Mouse (Mus musculus) testis, adult 2 months (tissue): ENCODE data around the gene Atad1. TPM values are rescaled to one million over a fixed set of nuclear protein-coding genes. Genes with fewer than 3 reads are reported as not detected.

Source experiments
- H3K27ac ChIP-seq: fragments of 200-500 bp; 2 replicates; pipeline ENCODE4 v1.5.1; 2012; ENCODE audit warnings: low read depth, low read length; ENCODE audit not compliant: control insufficient read depth, insufficient read depth
- H3K27me3 ChIP-seq: fragments of 200-500 bp; 2 replicates; pipeline ENCODE4 v1.6.1; 2012; ENCODE audit warnings: mild to moderate bottlenecking, low read length, moderate library complexity; ENCODE audit not compliant: control insufficient read depth, insufficient read depth
- H3K36me3 ChIP-seq: fragments of 200-500 bp; 2 replicates; pipeline ENCODE4 v1.6.1; 2012; ENCODE audit warnings: mild to moderate bottlenecking, low read length; ENCODE audit not compliant: control insufficient read depth, insufficient read depth
- H3K4me1 ChIP-seq: fragments of 200-500 bp; 2 replicates; pipeline ENCODE4 v1.6.1; 2012; ENCODE audit warnings: low read length; ENCODE audit not compliant: control insufficient read depth, insufficient read depth
- H3K4me3 ChIP-seq: fragments of 200-500 bp; 2 replicates; pipeline ENCODE4 v1.5.1; 2012; ENCODE audit warnings: low read depth, mild to moderate bottlenecking, low read length, moderate library complexity, mixed read lengths; ENCODE audit not compliant: control insufficient read depth
- CTCF ChIP-seq: fragments of 200-500 bp; IDR thresholded peaks from 2 replicates; pipeline ENCODE4 v1.5.1; 2012; ENCODE audit warnings: low read depth, mild to moderate bottlenecking, inconsistent platforms, low read length, moderate library complexity; ENCODE audit not compliant: control insufficient read depth, insufficient read depth, insufficient replicate concordance
- POLR2A ChIP-seq: fragments of 200-500 bp; IDR thresholded peaks from 2 replicates; pipeline ENCODE4 v1.6.1; 2012; ENCODE audit warnings: low read depth, mild to moderate bottlenecking, inconsistent platforms, low read length, moderate library complexity; ENCODE audit not compliant: control insufficient read depth
- polyA plus RNA-seq: library from polyadenylated mRNA; depleted of rRNA; stranded (reverse); fragments of >200 nt; gene quantifications from 2 replicates; pipeline ENCODE4 v1.2.3, GENCODE M21; 2012

Gene Atad1
- polyA plus RNA-seq, 1 experiment, result 90.4 TPM

- no peak overlapping the region for H3K27ac ChIP-seq
- H3K36me3 ChIP-seq, result no peaks in the 10 kb centered on the region
- no peak for TF ChIP-seq POLR2A
- TF ChIP-seq CTCF, result no peak
- no peaks in the 10 kb centered on the region for H3K27me3 ChIP-seq
- H3K4me1 ChIP-seq, result peaks cover 1% of the 10 kb centered on the region; the same call in 1 of the 2 replicates
- H3K4me3 ChIP-seq, result no peak overlapping the region
Observed at GRCm38 (mm10) chr19:32659346-32659745, 80.2 kb downstream of the Atad1 start.

GRCm38 (mm10) chr19:32653630-32654362 lies 85.8 kb downstream of the Atad1 start:
- Histone ChIP-seq H3K27me3 (no peaks in the 10 kb centered on the region), H3K27ac (no peak overlapping the region; the same call in 1 of the 2 replicates), H3K4me3 (no peak overlapping the region), H3K36me3 (no peaks in the 10 kb centered on the region), H3K4me1 (peaks cover 2% of the 10 kb centered on the region; the same call in 1 of the 2 replicates)
- TF ChIP-seq CTCF, result no peak
- TF ChIP-seq POLR2A, result no peak

GRCm38 (mm10) chr19:32653122-32653521 lies 86.5 kb downstream of the Atad1 start:
- TF ChIP-seq CTCF (no peak), POLR2A (no peak)
- Histone ChIP-seq H3K27ac (peak overlapping the region; percentile 23; the same call in 1 of the 2 replicates), H3K36me3 (no peaks in the 10 kb centered on the region), H3K4me1 (peaks cover 2% of the 10 kb centered on the region; the same call in 1 of the 2 replicates), H3K27me3 (no peaks in the 10 kb centered on the region), H3K4me3 (no peak overlapping the region)

GRCm38 (mm10) chr19:32651046-32651445 lies 88.5 kb downstream of the Atad1 start:
- no peak for TF ChIP-seq POLR2A
- Histone ChIP-seq H3K27ac (no peak overlapping the region), H3K36me3 (no peaks in the 10 kb centered on the region), H3K27me3 (no peaks in the 10 kb centered on the region), H3K4me3 (no peak overlapping the region), H3K4me1 (peaks cover 2% of the 10 kb centered on the region; the same call in 1 of the 2 replicates)

- H3K27me3 ChIP-seq, result no peaks in the 10 kb centered on the region
- H3K36me3 ChIP-seq, result no peaks in the 10 kb centered on the region
- no peak overlapping the region for H3K27ac ChIP-seq
- TF ChIP-seq CTCF, result no peak
- TF ChIP-seq POLR2A, result no peak
- no peaks in the 10 kb centered on the region for H3K4me1 ChIP-seq
- no peak overlapping the region for H3K4me3 ChIP-seq
Observed at GRCm38 (mm10) chr19:32648019-32648571, 91.5 kb downstream of the Atad1 start.

- H3K4me1 ChIP-seq, result no peaks in the 10 kb centered on the region
- no peak for TF ChIP-seq POLR2A
- no peak for TF ChIP-seq CTCF
- H3K4me3 ChIP-seq, result no peak overlapping the region
- H3K27me3 ChIP-seq, result no peaks in the 10 kb centered on the region
- no peak overlapping the region for H3K27ac ChIP-seq
- H3K36me3 ChIP-seq, result no peaks in the 10 kb centered on the region
Observed at GRCm38 (mm10) chr19:32646382-32646781, 93.2 kb downstream of the Atad1 start.

- Histone ChIP-seq H3K36me3 (no peaks in the 10 kb centered on the region), H3K4me3 (no peak overlapping the region), H3K27ac (no peak overlapping the region), H3K27me3 (no peaks in the 10 kb centered on the region), H3K4me1 (no peaks in the 10 kb centered on the region)
- no peak for TF ChIP-seq POLR2A
- TF ChIP-seq CTCF, result no peak
Observed at GRCm38 (mm10) chr19:32645939-32646338, 93.6 kb downstream of the Atad1 start.

- no peaks in the 10 kb centered on the region for H3K27me3 ChIP-seq
- no peak overlapping the region for H3K27ac ChIP-seq
- H3K4me1 ChIP-seq, result no peaks in the 10 kb centered on the region
- H3K36me3 ChIP-seq, result no peaks in the 10 kb centered on the region
- peak; percentile 18; the same call in 1 of the 2 replicates for TF ChIP-seq CTCF
- TF ChIP-seq POLR2A, result no peak
- H3K4me3 ChIP-seq, result no peak overlapping the region
Observed at GRCm38 (mm10) chr19:32643642-32644041, 95.9 kb downstream of the Atad1 start.
